Mouse (Mus musculus): ENCODE results near the gene Sema4b. TPM values are rescaled to one million over a fixed set of nuclear protein-coding genes. Genes with fewer than 3 reads are reported as not detected.
A peak's percentile ranks its signal among the peaks of the same experiment; 100 is the strongest.

Gene Sema4b
- polyA plus RNA-seq, 1 experiment from 2014 or later: 20.9 TPM

GRCm38 (mm10) chr7:80158496-80159268 is 28.0 kb upstream of the Sema4b start:
- H3K4me1 ChIP-seq: peaks cover 8% of the 10 kb centered on the region; the same call in 1 of the 2 replicates
- H3K9ac ChIP-seq: no peak overlapping the region
- ATAC-seq (ENCODE audit: low FRiP score): no peak
- 0 out of 2 replicates have a peak, but pooled peaks cover 4% of the 10 kb centered on the region for H3K27me3 ChIP-seq
- H3K4me3 ChIP-seq: no peak overlapping the region
- H3K9me3 ChIP-seq (replicated peaks): no peaks in the 10 kb centered on the region
- WGBS: 88% methylated on average over 8 of the region's 8 CpGs
- H3K4me2 ChIP-seq (replicated peaks): no peak overlapping the region
- no peaks in the 10 kb centered on the region for H3K36me3 ChIP-seq
- H3K27ac ChIP-seq: no peak overlapping the region

DNA sequence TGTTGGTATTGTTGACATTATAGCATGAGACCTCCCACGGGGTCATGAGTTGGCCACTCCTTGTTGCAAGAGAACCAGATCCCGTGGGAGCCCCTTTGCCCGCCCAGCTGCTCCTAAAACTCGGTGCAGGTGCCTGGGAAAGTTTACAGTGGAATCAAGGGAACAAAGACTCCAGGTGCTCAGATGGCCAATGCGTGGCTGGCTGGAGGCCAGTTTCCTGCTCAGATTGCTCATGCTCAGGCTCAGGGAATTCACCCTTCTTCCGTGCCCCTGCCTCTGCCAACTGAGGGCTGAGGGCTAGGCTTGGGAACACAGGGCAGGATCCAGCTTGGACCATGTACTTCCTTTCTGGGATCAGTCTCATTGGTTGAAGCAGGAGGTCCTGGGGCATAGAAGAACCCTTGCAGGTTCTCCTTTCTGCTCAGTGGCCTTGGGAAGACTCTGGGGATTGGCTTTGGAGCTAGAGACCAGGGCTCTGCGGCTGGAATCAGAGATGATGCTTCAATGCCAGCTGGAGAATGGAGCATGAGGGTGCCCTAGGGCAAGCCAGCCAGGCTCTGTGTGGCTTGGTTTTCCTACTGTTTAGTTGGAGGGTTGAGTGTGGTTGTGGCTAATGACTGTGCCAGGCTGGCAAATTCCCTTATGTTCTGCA is 26.2 kb upstream of the Sema4b start:
- H3K9me3 ChIP-seq (replicated peaks): no peaks in the 10 kb centered on the region
- no peak for ATAC-seq (ENCODE audit: low FRiP score)
- no peak overlapping the region for H3K9ac ChIP-seq
- WGBS: 81% methylated on average over 7 of the region's 7 CpGs
- H3K27me3 ChIP-seq: 0 out of 2 replicates have a peak, but pooled peaks cover 4% of the 10 kb centered on the region
- no peak overlapping the region for H3K4me2 ChIP-seq (replicated peaks)
- H3K4me3 ChIP-seq: no peak overlapping the region
- no peaks in the 10 kb centered on the region for H3K36me3 ChIP-seq
- no peak overlapping the region for H3K27ac ChIP-seq
- peaks cover 8% of the 10 kb centered on the region; the same call in 1 of the 2 replicates for H3K4me1 ChIP-seq

DNA sequence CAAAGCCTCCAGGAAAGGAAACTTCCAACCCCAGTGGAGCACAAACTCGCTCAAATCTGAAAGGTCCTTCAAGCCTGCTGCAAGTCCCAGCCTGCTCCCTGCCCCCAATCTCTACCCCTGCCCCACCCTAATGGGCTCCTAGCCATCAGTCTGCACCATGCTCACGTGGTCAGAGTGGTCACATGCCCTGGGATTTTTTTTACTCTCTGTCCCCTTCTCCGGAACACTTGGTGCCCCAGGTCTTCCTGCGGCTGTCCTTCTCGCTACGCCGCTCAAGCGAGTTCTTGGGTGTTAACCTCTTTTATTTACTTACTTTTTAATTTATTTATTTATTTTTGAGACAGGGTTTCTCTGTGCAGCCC is 25.7 kb upstream of the Sema4b start:
- no peaks in the 10 kb centered on the region for H3K36me3 ChIP-seq
- H3K4me2 ChIP-seq (replicated peaks): no peak overlapping the region
- no peak for ATAC-seq (ENCODE audit: low FRiP score)
- H3K4me3 ChIP-seq: no peak overlapping the region
- H3K27me3 ChIP-seq: 0 out of 2 replicates have a peak, but pooled peaks cover 4% of the 10 kb centered on the region
- no peak overlapping the region for H3K9ac ChIP-seq
- WGBS: 74% methylated on average over 8 of the region's 8 CpGs
- no peaks in the 10 kb centered on the region for H3K9me3 ChIP-seq (replicated peaks)
- H3K27ac ChIP-seq: no peak overlapping the region
- H3K4me1 ChIP-seq: peaks cover 8% of the 10 kb centered on the region; the same call in 1 of the 2 replicates

DNA sequence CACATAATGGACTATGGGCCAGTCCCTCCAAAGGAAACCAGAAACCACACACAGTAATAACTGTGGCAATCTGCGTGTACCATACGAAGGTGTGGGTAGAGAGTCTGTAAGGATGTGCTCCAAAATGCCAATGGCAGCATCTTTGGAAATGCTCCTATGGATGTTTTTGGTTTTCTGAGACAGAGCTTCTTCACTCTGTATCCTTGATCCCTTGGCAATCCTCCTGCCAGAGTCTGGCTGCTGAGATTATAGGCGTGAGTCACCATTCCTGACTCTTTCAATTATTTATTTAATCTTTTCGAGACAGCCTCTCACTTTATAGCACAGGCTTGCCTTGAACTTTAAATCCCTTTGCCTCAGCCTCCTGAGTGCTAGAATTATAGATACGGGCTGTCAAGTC is 21.2 kb upstream of the Sema4b start:
- Histone ChIP-seq H3K4me1 (peaks cover 5% of the 10 kb centered on the region; the same call in 1 of the 2 replicates), H3K4me3 (no peak overlapping the region), H3K9ac (no peak overlapping the region), H3K4me2 (replicated peaks) (no peak overlapping the region), H3K9me3 (replicated peaks) (no peaks in the 10 kb centered on the region), H3K27ac (no peak overlapping the region), H3K27me3 (0 out of 2 replicates have a peak, but pooled peaks cover 4% of the 10 kb centered on the region), H3K36me3 (no peaks in the 10 kb centered on the region)
- no peak for ATAC-seq (ENCODE audit: low FRiP score)
- 85% methylated on average over 5 of the region's 5 CpGs for WGBS

DNA sequence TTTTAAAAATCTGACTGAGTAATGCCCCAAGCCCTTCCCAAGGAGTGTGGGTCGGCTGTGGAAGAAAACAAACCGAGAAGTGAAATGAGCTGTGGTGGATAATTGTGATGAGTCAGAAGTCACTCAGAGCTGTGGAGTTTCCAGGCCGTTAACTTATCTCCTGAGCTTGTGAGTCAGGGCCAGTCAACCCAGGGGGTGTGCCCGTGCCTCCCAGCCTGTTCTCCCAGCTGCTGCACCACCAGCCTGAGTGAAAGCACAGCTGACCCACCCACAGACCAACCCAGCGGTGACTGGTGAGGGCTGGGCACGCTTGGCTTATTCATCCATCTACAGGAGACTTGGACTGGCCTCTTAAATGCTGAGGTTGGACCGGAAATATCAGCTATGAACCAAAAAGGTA is 19.9 kb upstream of the Sema4b start:
- Histone ChIP-seq H3K4me2 (replicated peaks) (no peak overlapping the region), H3K4me1 (peaks cover 5% of the 10 kb centered on the region), H3K9ac (no peak overlapping the region), H3K27ac (no peak overlapping the region), H3K4me3 (no peak overlapping the region), H3K9me3 (replicated peaks) (no peaks in the 10 kb centered on the region), H3K36me3 (no peaks in the 10 kb centered on the region), H3K27me3 (0 out of 2 replicates have a peak, but pooled peaks cover under 1% of the 10 kb centered on the region)
- 71% methylated on average over 7 of the region's 7 CpGs for WGBS
- no peak for ATAC-seq (ENCODE audit: low FRiP score)

- H3K4me1 ChIP-seq: peaks cover 5% of the 10 kb centered on the region
- H3K4me2 ChIP-seq (replicated peaks): no peak overlapping the region
- ATAC-seq (ENCODE audit: low FRiP score): no peak
- no peak overlapping the region for H3K9ac ChIP-seq
- WGBS: 89% methylated on average over 2 of the region's 2 CpGs
- H3K27ac ChIP-seq: no peak overlapping the region
- H3K27me3 ChIP-seq: no peaks in the 10 kb centered on the region
- H3K4me3 ChIP-seq: no peak overlapping the region
- H3K9me3 ChIP-seq (replicated peaks): no peaks in the 10 kb centered on the region
- no peaks in the 10 kb centered on the region for H3K36me3 ChIP-seq
Observed at GRCm38 (mm10) chr7:80169847-80170246, 16.8 kb upstream of the Sema4b start.

DNA sequence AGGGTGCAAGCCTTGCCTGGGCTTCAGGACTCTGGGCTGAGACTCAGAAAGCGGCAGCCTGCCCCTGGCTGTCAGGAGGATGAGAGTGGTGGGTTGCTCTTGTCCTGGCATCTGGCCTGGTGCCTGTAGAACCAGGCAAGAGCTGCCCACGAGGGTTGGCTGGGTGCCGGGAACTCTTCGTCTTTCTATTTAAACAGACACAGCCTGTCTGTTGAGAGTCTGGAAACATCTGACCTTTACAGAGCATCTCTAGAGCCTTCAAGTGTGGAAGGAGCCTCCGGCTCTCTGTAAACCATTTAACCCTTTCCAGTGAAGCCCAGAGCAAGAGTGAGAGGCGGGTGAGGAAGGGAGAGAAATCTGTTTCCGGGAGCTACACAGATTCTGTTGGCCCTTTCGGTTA is 15.3 kb upstream of the Sema4b start:
- Histone ChIP-seq H3K4me3 (no peak overlapping the region), H3K36me3 (no peaks in the 10 kb centered on the region), H3K4me2 (replicated peaks) (no peak overlapping the region), H3K9me3 (replicated peaks) (no peaks in the 10 kb centered on the region), H3K27me3 (no peaks in the 10 kb centered on the region), H3K4me1 (peaks cover 5% of the 10 kb centered on the region), H3K9ac (no peak overlapping the region), H3K27ac (no peak overlapping the region)
- ATAC-seq (ENCODE audit: low FRiP score): 0 out of 2 replicates have a peak, but pooled peaks have one; percentile 29
- WGBS: 47% methylated on average over 8 of the region's 8 CpGs

DNA sequence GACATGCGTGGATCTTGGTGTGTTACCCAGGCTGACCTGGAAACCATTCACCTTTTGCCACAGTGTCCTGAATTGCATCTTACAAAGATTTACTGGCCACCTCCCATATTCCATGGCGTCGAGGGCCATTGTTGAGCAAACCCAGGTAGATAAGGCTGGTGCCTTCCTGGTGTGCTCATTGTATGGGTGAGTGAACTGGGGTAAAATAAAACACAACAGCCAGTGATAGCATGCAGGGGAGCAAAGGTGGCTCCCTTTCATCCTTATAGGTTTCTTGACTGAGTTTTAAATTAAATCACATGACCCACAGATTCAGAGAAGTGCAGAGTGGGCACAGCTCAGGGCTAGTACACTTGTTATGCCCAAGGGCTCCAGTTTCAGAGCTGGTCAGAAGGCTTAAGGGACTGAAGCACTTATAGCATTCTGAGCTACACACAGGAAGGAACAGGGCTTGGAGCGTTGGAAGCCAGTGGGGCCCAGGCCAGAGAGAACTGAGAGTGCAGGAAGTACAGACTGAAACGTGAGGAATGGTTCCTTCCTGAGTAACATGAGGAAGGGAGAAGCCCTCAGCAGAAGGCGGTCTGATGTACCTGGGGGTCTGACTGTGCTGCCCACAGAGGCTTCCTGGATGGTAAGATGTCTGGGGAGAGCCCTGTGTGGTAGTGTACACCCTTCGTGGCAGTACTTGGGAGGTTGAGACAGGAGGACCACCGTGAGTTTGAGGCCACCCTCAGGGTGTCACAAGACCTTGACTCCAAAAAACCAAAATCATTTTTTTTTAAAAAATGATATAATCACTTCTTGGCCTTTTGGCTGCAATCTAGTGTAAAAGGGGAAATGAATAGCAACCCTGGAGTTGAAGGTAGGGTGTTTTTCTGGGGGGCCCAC is 14.3 kb upstream of the Sema4b start:
- no peak overlapping the region for H3K4me3 ChIP-seq
- H3K4me2 ChIP-seq (replicated peaks): no peak overlapping the region
- ATAC-seq (ENCODE audit: low FRiP score): no peak
- peaks cover 5% of the 10 kb centered on the region for H3K4me1 ChIP-seq
- no peaks in the 10 kb centered on the region for H3K36me3 ChIP-seq
- H3K9ac ChIP-seq: no peak overlapping the region
- no peaks in the 10 kb centered on the region for H3K9me3 ChIP-seq (replicated peaks)
- H3K27ac ChIP-seq: no peak overlapping the region
- WGBS: 77% methylated on average over 8 of the region's 8 CpGs
- no peaks in the 10 kb centered on the region for H3K27me3 ChIP-seq

DNA sequence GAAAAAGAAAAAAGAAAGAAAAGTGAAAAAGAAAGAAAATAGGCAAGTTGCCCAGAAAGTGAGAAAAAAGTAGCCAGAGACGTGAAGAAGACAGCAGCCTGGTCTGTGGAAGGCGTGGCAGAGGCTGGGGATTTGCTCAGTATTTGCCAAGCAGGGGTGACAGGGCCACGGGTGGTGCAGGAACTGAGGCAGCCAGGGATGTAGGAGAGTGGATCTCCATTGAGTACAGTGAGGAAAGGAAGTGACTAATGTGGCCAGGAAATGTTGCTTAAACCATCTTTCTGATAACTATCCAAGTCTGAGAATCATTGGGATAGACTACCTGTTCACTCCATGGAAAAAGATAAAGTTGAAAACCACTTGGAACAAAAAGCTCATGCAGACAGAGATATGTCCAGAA is 10.5 kb upstream of the Sema4b start:
- no peak for ATAC-seq (ENCODE audit: low FRiP score)
- no peak overlapping the region for H3K27ac ChIP-seq
- H3K4me1 ChIP-seq: peaks cover 5% of the 10 kb centered on the region
- no peaks in the 10 kb centered on the region for H3K36me3 ChIP-seq
- no peaks in the 10 kb centered on the region for H3K27me3 ChIP-seq
- WGBS: 70% methylated on average over 3 of the region's 3 CpGs
- H3K9me3 ChIP-seq (replicated peaks): no peaks in the 10 kb centered on the region
- H3K4me3 ChIP-seq: no peak overlapping the region
- H3K9ac ChIP-seq: no peak overlapping the region
- no peak overlapping the region for H3K4me2 ChIP-seq (replicated peaks)

DNA sequence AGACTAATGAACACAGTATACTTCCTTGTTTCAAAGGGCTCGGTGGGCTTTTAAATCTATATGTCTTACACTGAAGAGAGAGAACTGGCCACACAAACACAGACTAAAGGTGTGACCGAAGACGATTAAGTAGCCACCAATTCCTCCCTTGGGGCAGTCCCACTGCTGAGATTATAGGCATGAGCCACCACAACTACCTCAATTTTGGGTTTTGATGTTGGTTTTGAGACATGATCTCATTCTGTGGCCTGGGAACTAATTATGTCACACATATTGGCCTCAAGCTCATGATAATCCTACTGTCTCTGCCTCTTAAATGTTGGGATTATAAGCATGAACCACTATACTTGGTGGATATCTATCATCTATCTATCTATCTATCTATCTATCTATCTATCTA is 9.2 kb upstream of the Sema4b start:
- no peaks in the 10 kb centered on the region for H3K27me3 ChIP-seq
- 95% methylated on average over 3 of the region's 3 CpGs for WGBS
- no peak for ATAC-seq (ENCODE audit: low FRiP score)

DNA sequence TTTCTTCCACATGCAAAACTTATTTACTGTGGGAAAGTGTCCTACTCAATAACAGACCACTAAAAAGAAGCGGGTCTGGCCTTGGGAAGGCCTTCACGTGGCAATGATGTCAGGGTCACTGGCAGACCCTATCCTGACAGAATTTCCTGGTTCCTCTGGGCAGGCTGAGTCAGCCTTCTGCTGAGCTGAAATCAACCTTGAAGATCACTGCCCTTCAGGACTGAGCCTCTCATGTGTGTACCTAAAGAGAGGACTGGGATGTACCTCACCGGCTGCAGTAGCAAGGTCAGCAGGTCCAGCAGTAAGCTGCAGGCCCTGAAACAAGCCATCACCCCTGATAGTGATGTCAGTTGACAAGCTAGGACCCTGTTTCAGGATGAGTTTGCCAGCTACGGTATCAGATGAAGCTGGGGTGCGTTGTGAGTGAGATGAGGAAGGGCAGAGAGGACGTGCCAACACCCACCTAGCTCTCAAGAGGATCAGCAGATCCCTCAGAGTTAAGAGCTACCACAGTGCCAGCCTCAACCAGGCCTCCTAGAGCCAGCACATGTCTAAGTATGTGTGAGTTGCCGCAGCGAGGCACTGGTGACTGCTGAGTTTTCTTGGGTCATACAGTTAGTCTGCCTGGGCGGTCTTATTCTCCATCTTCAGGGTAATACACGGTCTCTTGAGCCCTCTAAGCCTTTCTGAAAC is 8.5 kb upstream of the Sema4b start:
- 92% methylated on average over 10 of the region's 10 CpGs for WGBS
- Histone ChIP-seq H3K27ac (no peak overlapping the region), H3K36me3 (no peaks in the 10 kb centered on the region), H3K9me3 (replicated peaks) (no peaks in the 10 kb centered on the region), H3K4me3 (no peak overlapping the region), H3K9ac (no peak overlapping the region), H3K4me2 (replicated peaks) (no peak overlapping the region), H3K27me3 (no peaks in the 10 kb centered on the region), H3K4me1 (no peaks in the 10 kb centered on the region)
- ATAC-seq (ENCODE audit: low FRiP score): no peak

More for the DNA sequence above, 9.2 kb upstream of the Sema4b start:
- no peak overlapping the region for H3K9ac ChIP-seq
- no peak overlapping the region for H3K4me3 ChIP-seq
- no peak overlapping the region for H3K4me2 ChIP-seq (replicated peaks)
- no peaks in the 10 kb centered on the region for H3K9me3 ChIP-seq (replicated peaks)
- H3K27ac ChIP-seq: no peak overlapping the region
- no peaks in the 10 kb centered on the region for H3K36me3 ChIP-seq
- no peaks in the 10 kb centered on the region for H3K4me1 ChIP-seq

DNA sequence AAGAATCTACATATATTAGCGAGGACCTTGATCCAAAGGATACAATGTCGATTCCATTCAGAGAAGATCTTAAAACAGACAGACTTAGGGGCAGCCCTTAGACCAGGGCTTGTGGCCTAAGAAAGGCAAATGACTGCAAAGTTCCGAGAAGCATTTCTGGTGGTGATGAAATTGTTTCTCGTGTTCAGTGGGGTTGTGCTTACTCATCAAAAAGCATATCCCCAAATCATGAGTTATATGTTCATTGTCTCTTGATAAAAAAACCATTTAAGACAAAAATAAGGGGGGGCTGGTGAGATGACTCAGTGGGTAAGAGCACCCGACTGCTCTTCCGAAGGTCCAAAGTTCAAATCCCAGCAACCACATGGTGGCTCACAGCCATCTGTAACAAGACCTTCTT is 7.3 kb upstream of the Sema4b start:
- H3K4me3 ChIP-seq: no peak overlapping the region
- H3K9ac ChIP-seq: no peak overlapping the region
- 91% methylated on average over 6 of the region's 6 CpGs for WGBS

More for the DNA sequence above, 7.3 kb upstream of the Sema4b start:
- Histone ChIP-seq H3K4me2 (replicated peaks) (no peak overlapping the region), H3K27ac (no peak overlapping the region), H3K4me1 (no peaks in the 10 kb centered on the region), H3K9me3 (replicated peaks) (no peaks in the 10 kb centered on the region), H3K27me3 (no peaks in the 10 kb centered on the region), H3K36me3 (no peaks in the 10 kb centered on the region)
- ATAC-seq (ENCODE audit: low FRiP score): no peak
